Mouse (Mus musculus) limb, embryonic 12.5 days (tissue): ENCODE data around the gene Rnf5. TPM values are rescaled to one million over a fixed set of nuclear protein-coding genes. Genes with fewer than 3 reads are reported as not detected.

Experiments used
- ATAC-seq: fragments of 200-750 bp; cut with Nextera tagmentation; 2 replicates; pipeline ENCODE4 v1.8.0; 2017; ENCODE audit warnings: low read depth, moderate TSS enrichment; ENCODE audit not compliant: insufficient number of reproducible peaks, insufficient read depth, low FRiP score, low TSS enrichment
- H3K27ac ChIP-seq: fragments of 300-500 bp; sonication (generic); 2 replicates; pipeline ENCODE4 v1.5.1; 2016; ENCODE audit warnings: mild to moderate bottlenecking, moderate library complexity
- H3K27me3 ChIP-seq: fragments of 300-500 bp; sonication (generic); 2 replicates; pipeline ENCODE4 v1.6.1; 2016; ENCODE audit warnings: mild to moderate bottlenecking, moderate library complexity
- H3K36me3 ChIP-seq: fragments of 300-500 bp; sonication (generic); 2 replicates; pipeline ENCODE4 v1.6.1; 2016; ENCODE audit warnings: mild to moderate bottlenecking, moderate library complexity
- H3K4me1 ChIP-seq: fragments of 300-500 bp; sonication (generic); replicated peaks from 2 replicates; pipeline ENCODE4 v1.6.1; 2016
- H3K4me2 ChIP-seq: fragments of 300-500 bp; sonication (generic); 2 replicates; pipeline ENCODE4 v1.6.1; 2016; ENCODE audit warnings: mild to moderate bottlenecking, moderate library complexity
- H3K4me3 ChIP-seq: fragments of 300-500 bp; sonication (generic); replicated peaks from 2 replicates; pipeline ENCODE4 v1.5.1; 2016; ENCODE audit warnings: mild to moderate bottlenecking
- H3K9ac ChIP-seq: fragments of 300-500 bp; sonication (generic); replicated peaks from 2 replicates; pipeline ENCODE4 v1.6.1; 2016; ENCODE audit warnings: mild to moderate bottlenecking, moderate library complexity
- H3K9me3 ChIP-seq: fragments of 300-500 bp; sonication (generic); 2 replicates; pipeline ENCODE4 v1.6.1; 2016; ENCODE audit warnings: mild to moderate bottlenecking, moderate library complexity
- WGBS: fragments of 180-500 bp; shearing (Covaris S2); methylation state at CpG from one replicate; pipeline ENCODE4 v1.1.7; 2016; 5-methylcytosine and 5-hydroxymethylcytosine counted together
- polyA plus RNA-seq: library from polyadenylated mRNA; unstranded; fragments of >200 nt; fragmentation: Nextera tagmentation; extraction: Ambion mirVana; gene quantifications from 2 replicates; pipeline ENCODE4 v1.2.1, GENCODE M21; 2016

Rnf5 gene
- polyA plus RNA-seq, 1 experiment from 2014 or later, result 143 TPM

DNA sequence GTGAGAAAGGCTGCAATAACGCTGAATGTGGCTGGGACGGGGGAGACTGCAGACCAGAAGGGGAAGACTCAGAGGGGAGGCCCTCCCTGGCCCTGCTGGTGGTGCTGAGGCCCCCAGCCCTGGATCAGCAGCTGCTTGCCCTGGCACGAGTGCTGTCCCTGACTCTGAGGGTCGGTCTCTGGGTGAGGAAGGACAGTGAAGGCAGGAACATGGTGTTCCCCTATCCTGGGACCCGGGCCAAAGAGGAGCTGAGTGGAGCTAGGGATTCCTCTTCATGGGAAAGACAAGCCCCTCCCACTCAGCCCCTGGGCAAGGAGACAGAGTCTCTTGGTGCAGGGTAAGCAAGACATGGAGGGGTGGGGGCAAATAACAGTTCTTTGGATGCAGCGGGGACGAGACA is 20.1 kb downstream of the Rnf5 start:
- no peak overlapping the region for H3K27ac ChIP-seq
- H3K36me3 ChIP-seq, result no peaks in the 10 kb centered on the region
- peaks cover 15% of the 10 kb centered on the region for H3K4me1 ChIP-seq
- 63% methylated on average over 7 of the region's 7 CpGs for WGBS
- no peak overlapping the region for H3K4me3 ChIP-seq
- ATAC-seq, result no peak
- H3K9ac ChIP-seq, result no peak overlapping the region; the same call in 1 of the 2 replicates
- H3K27me3 ChIP-seq, result no peaks in the 10 kb centered on the region
- no peak overlapping the region for H3K4me2 ChIP-seq
- no peaks in the 10 kb centered on the region for H3K9me3 ChIP-seq

DNA sequence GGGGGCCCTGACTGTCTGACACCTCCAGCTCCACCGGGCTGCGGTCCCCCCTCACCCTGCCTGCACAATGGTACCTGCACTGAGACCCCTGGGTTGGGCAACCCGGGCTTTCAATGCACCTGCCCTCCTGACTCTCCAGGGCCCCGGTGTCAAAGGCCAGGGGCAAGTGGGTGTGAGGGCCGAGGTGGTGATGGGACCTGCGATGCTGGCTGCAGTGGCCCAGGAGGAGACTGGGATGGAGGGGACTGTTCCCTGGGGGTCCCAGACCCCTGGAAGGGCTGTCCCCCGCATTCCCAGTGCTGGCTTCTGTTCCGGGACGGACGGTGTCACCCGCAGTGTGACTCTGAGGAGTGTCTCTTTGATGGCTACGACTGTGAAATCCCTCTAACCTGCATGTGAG is 21.0 kb downstream of the Rnf5 start:
- 88% methylated on average over 12 of the region's 12 CpGs for WGBS
- Histone ChIP-seq H3K4me2 (no peak overlapping the region), H3K9ac (no peak overlapping the region), H3K27ac (no peak overlapping the region), H3K4me3 (no peak overlapping the region), H3K36me3 (no peaks in the 10 kb centered on the region), H3K27me3 (no peaks in the 10 kb centered on the region), H3K4me1 (peaks cover 9% of the 10 kb centered on the region), H3K9me3 (no peaks in the 10 kb centered on the region)
- ATAC-seq, result no peak

DNA sequence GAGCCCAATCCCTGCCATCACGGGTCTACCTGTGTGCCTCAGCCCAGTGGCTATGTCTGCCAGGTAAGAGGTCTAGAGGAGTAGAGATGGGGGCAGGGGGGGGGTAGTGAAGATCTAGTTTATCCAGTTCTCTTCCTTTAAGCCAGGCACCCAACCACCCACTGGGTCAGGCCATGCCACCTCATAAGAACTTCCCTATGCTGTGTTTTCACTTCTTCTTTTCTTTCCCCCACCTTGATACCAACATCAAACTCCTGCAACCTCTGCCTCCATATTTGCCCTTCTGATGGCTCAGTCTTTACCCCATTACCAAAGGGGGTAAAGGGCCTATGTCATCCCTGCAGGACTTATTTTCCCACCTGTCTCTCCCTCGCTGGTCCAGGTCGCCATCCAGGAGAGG is 25.4 kb downstream of the Rnf5 start:
- no peak overlapping the region for H3K27ac ChIP-seq
- no peak overlapping the region for H3K4me3 ChIP-seq
- no peaks in the 10 kb centered on the region for H3K9me3 ChIP-seq
- H3K27me3 ChIP-seq, result 0 out of 2 replicates have a peak, but pooled peaks cover 4% of the 10 kb centered on the region
- H3K9ac ChIP-seq, result no peak overlapping the region
- peaks cover 6% of the 10 kb centered on the region; the same call in 1 of the 2 replicates for H3K4me1 ChIP-seq
- H3K4me2 ChIP-seq, result no peak overlapping the region
- 87% methylated on average over 3 of the region's 3 CpGs for WGBS
- no peak for ATAC-seq
- H3K36me3 ChIP-seq, result no peaks in the 10 kb centered on the region

DNA sequence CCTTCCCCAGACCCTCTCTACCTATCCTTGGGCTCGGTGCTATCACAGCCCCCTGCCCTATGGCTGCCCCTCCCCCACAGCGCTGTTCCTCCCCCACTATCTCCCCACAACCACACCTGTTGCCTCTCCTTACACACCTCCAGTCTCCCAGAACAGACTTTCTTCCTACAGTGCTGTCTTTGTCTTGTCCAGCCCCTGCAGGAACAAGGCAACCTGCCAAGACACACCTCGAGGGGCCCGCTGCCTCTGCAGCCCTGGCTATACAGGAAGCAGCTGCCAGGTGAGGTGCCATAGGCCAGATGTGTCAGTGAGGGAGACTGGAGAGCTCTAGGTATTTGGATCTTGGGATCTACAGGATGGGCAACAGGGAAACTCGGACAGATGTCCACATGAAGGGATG is 26.9 kb downstream of the Rnf5 start:
- Histone ChIP-seq H3K4me1 (peaks cover 6% of the 10 kb centered on the region), H3K9me3 (no peaks in the 10 kb centered on the region), H3K27me3 (0 out of 2 replicates have a peak, but pooled peaks cover 4% of the 10 kb centered on the region), H3K9ac (no peak overlapping the region), H3K4me2 (no peak overlapping the region), H3K4me3 (no peak overlapping the region), H3K36me3 (no peaks in the 10 kb centered on the region), H3K27ac (no peak overlapping the region)
- ATAC-seq, result no peak
- WGBS, result 72% methylated on average over 5 of the region's 5 CpGs

DNA sequence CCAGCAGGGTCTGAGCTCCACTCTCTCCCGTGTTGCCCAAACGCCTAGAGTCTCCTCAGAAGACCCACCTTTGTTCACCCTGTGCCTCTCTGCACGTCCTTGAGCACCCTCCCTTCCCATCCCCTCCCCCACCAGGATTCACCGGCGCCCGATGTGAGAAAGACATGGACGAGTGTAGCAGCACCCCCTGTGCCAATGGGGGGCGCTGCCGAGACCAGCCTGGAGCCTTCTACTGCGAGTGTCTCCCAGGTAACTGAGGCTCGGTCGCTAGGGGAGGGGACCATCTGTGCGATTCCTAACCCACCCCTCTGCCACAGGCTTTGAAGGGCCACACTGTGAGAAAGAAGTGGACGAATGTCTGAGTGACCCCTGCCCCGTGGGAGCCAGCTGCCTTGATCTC is 31.1 kb downstream of the Rnf5 start:
- H3K9me3 ChIP-seq, result no peaks in the 10 kb centered on the region
- H3K4me2 ChIP-seq, result no peak overlapping the region
- H3K27me3 ChIP-seq, result peaks cover 6% of the 10 kb centered on the region; the same call in 1 of the 2 replicates
- no peak overlapping the region for H3K9ac ChIP-seq
- no peak overlapping the region for H3K27ac ChIP-seq
- H3K4me1 ChIP-seq, result peaks cover 9% of the 10 kb centered on the region
- no peaks in the 10 kb centered on the region for H3K36me3 ChIP-seq
- WGBS, result 18% methylated on average over 15 of the region's 15 CpGs
- ATAC-seq, result no peak
- no peak overlapping the region for H3K4me3 ChIP-seq

DNA sequence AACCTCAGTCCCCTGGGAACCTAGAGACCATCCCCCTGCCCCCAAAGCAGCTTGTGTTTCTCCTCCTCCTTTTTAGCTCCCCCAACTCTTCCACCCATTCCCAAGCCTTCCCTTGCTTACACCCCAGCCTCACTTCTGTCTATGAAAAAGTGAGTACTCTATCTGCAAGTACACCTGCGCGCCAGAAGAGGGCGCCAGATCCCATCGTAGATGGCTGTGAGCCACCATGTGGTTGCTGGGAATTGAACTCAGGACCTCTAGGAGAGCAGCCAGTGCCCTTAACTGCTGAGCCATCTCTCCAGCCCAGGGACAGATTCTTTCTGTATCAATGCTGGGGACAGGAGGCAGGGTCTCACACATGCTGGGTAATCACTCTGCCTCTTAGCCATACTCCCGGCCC is 31.6 kb downstream of the Rnf5 start:
- Histone ChIP-seq H3K9ac (no peak overlapping the region), H3K27me3 (peaks cover 10% of the 10 kb centered on the region; the same call in 1 of the 2 replicates), H3K27ac (no peak overlapping the region), H3K36me3 (no peaks in the 10 kb centered on the region), H3K4me2 (no peak overlapping the region), H3K4me3 (no peak overlapping the region), H3K9me3 (no peaks in the 10 kb centered on the region), H3K4me1 (peaks cover 12% of the 10 kb centered on the region)
- ATAC-seq, result no peak
- WGBS, result 12% methylated on average over 5 of the region's 5 CpGs

DNA sequence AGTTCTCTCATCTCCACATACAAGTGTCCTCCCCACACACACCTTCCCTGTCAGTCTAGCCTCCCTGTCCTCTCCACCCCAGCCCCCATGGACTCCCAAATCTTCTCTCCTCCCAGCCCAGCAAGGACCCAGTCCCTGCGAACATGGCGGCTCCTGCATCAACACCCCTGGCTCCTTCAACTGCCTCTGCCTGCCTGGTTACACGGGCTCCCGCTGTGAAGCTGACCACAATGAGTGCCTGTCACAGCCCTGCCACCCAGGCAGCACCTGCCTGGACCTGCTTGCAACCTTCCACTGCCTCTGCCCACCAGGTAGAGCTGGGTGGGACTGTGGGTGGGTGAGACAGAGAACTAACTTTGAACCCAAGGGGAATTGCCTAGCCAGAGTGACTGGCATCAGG is 33.6 kb downstream of the Rnf5 start:
- H3K4me1 ChIP-seq, result peaks cover 8% of the 10 kb centered on the region

DNA sequence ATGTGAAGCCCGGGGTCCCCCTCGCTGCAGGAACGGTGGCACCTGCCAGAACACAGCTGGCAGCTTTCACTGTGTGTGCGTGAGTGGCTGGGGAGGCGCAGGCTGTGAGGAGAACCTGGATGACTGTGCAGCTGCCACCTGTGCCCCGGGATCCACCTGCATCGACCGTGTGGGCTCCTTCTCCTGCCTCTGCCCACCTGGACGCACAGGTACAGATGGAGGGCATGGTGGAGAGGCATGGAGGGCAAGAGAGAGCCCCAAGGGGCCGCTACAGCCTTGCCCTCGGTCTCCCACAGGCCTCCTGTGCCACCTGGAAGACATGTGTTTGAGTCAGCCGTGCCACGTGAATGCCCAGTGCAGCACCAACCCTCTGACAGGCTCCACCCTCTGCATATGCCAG is 35.1 kb downstream of the Rnf5 start:
- Histone ChIP-seq H3K4me2 (no peak overlapping the region), H3K9ac (no peak overlapping the region), H3K27ac (no peak overlapping the region), H3K4me1 (peaks cover 20% of the 10 kb centered on the region), H3K27me3 (peaks cover 6% of the 10 kb centered on the region; the same call in 1 of the 2 replicates), H3K36me3 (no peaks in the 10 kb centered on the region), H3K9me3 (no peaks in the 10 kb centered on the region), H3K4me3 (no peak overlapping the region)
- no peak for ATAC-seq
- 80% methylated on average over 13 of the region's 13 CpGs for whole genome bisulfite sequencing

More for the DNA sequence above, 33.6 kb downstream of the Rnf5 start:
- peaks cover 10% of the 10 kb centered on the region; the same call in 1 of the 2 replicates for H3K27me3 ChIP-seq
- H3K36me3 ChIP-seq, result no peaks in the 10 kb centered on the region
- WGBS, result 68% methylated on average over 4 of the region's 4 CpGs
- no peak overlapping the region for H3K4me2 ChIP-seq
- ATAC-seq, result no peak
- H3K27ac ChIP-seq, result no peak overlapping the region
- no peak overlapping the region for H3K9ac ChIP-seq
- H3K9me3 ChIP-seq, result no peaks in the 10 kb centered on the region
- no peak overlapping the region for H3K4me3 ChIP-seq

DNA sequence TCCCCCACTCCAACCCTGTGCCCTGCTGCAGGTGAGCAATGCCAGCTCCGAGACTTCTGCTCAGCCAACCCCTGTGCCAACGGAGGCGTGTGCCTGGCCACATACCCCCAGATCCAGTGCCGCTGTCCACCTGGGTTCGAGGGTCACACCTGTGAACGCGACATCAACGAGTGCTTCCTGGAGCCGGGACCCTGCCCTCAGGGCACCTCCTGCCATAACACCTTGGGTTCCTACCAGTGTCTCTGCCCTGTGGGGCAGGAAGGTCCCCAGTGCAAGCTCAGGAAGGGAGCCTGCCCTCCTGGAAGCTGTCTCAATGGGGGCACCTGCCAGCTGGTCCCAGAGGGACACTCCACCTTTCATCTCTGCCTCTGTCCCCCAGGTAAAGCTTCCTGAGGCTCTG is 36.2 kb downstream of the Rnf5 start:
- H3K4me2 ChIP-seq, result no peak overlapping the region
- no peaks in the 10 kb centered on the region for H3K36me3 ChIP-seq
- H3K27me3 ChIP-seq, result peaks cover 6% of the 10 kb centered on the region; the same call in 1 of the 2 replicates
- H3K9ac ChIP-seq, result no peak overlapping the region
- no peak overlapping the region for H3K4me3 ChIP-seq
- no peak overlapping the region for H3K27ac ChIP-seq
- no peaks in the 10 kb centered on the region for H3K9me3 ChIP-seq
- 58% methylated on average over 9 of the region's 9 CpGs for WGBS
- ATAC-seq, result no peak
- H3K4me1 ChIP-seq, result peaks cover 20% of the 10 kb centered on the region

DNA sequence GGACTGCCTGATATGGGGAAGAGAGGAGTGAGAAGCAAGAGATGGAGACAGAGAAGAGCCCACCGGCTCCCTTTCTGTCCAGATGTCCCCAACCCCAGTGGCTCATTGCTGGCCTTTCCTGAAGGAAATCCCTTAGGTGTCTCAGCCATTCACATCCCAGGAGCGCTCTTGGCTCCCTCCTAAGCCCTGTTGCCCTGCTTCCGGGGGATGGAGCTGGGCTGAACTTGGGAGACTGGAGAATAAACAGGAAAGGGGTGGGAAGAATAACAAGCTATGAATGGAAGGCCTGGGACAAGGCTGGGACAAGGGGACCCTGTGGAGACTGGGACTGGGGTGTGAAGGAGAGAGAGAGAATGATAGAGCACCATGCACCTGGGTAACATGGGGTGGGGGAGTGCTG is 38.7 kb downstream of the Rnf5 start:
- 0 out of 2 replicates have a peak overlapping the region, but pooled peaks have one; percentile 47 for H3K9ac ChIP-seq
- H3K4me2 ChIP-seq, result peak overlapping the region; percentile 37
- H3K4me3 ChIP-seq, result no peak overlapping the region; the same call in 1 of the 2 replicates
- H3K36me3 ChIP-seq, result no peaks in the 10 kb centered on the region
- H3K4me1 ChIP-seq, result peaks cover 23% of the 10 kb centered on the region
- no peaks in the 10 kb centered on the region for H3K9me3 ChIP-seq
- peaks cover 6% of the 10 kb centered on the region; the same call in 1 of the 2 replicates for H3K27me3 ChIP-seq
- peak overlapping the region; percentile 47; the same call in 1 of the 2 replicates for H3K27ac ChIP-seq
- no peak for ATAC-seq
- WGBS, result 33% methylated on average over 3 of the region's 3 CpGs

DNA sequence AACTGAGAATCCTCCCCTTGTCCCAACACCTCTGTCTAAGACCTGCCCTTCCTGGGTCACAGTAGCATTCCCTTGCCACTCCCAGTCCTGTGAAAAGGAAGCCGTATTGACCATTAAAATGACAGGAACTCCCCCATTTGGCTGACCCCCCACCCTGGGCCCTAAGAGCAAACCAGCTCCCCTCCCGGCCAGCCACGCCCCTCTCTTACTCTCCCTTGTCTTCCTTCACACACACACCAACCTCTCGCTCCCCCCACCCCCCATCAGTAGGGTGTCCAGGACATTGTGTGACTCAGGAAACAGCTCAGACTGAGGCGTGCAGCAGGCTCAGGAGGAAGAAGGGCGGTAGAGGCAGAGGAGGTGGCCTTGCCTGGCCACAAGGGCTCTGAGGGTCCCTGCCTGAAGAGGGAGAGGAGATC is 39.5 kb downstream of the Rnf5 start, which contains the start of gene Notch4:
Notch4 (plus strand) TSS at position 266 of the 419 bp plus-strand sequence.
- peak within 1 kb of the TSS; percentile 47; the same call in 1 of the 2 replicates for H3K27ac ChIP-seq
- no peaks in the 10 kb centered on the region for H3K9me3 ChIP-seq
- H3K4me2 ChIP-seq, result peak within 1 kb of the TSS; percentile 37
- peak within 1 kb of the TSS; percentile 47 for H3K9ac ChIP-seq
- H3K36me3 ChIP-seq, result no peaks in the 10 kb centered on the region
- H3K27me3 ChIP-seq, result peaks cover 6% of the 10 kb centered on the region; the same call in 1 of the 2 replicates
- no peak for ATAC-seq
- H3K4me1 ChIP-seq, result peaks cover 23% of the 10 kb centered on the region
- WGBS, result 4% methylated on average over 6 of the region's 6 CpGs
- H3K4me3 ChIP-seq, result no peak within 1 kb of the TSS; the same call in 1 of the 2 replicates

DNA sequence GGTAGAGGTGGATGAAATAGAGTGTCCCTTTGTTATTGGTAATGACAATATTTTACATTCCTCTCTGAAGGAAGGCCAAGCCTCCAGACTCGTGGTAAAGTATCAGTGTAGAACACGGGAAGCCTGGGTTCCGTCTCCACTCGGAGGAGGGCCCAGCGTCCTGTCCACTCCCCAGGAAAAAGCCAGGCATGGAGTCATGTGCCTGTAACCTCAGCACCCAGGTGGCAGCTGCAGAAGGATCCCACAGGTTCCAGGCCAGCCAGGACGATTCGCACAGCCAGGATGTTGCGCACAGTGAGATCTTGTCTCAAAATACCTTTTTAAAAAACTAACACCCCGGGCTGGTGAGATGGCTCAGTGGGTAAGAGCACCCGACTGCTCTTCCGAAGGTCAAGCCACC is 40.1 kb downstream of the Rnf5 start:
- H3K4me1 ChIP-seq, result peaks cover 23% of the 10 kb centered on the region
- no peaks in the 10 kb centered on the region for H3K36me3 ChIP-seq
- ATAC-seq, result no peak
- no peak overlapping the region for H3K4me3 ChIP-seq
- no peak overlapping the region for H3K9ac ChIP-seq
- no peak overlapping the region for H3K4me2 ChIP-seq
- WGBS, result 64% methylated on average over 11 of the region's 11 CpGs
- no peak overlapping the region for H3K27ac ChIP-seq
- peaks cover 6% of the 10 kb centered on the region; the same call in 1 of the 2 replicates for H3K27me3 ChIP-seq
- H3K9me3 ChIP-seq, result no peaks in the 10 kb centered on the region
